Mouse (Mus musculus) small intestine, adult 2 months (tissue): ENCODE results near the gene Itih3. TPM values are rescaled to one million over a fixed set of nuclear protein-coding genes. Genes with fewer than 3 reads are reported as not detected.

ENCODE experiments used
- H3K27ac ChIP-seq: fragments of 200-500 bp; 2 replicates; pipeline ENCODE4 v1.5.1; 2012; ENCODE audit warnings: low read depth, low read length, control low read depth, inconsistent platforms; ENCODE audit not compliant: insufficient read depth
- H3K27me3 ChIP-seq: fragments of 200-500 bp; 2 replicates; pipeline ENCODE4 v1.6.1; 2012; ENCODE audit warnings: mild to moderate bottlenecking, moderate library complexity, low read length, inconsistent platforms; ENCODE audit not compliant: control insufficient read depth, insufficient read depth
- H3K36me3 ChIP-seq: fragments of 200-500 bp; 2 replicates; pipeline ENCODE4 v1.6.1; 2012; ENCODE audit warnings: mild to moderate bottlenecking, low read length, control low read depth, inconsistent platforms; ENCODE audit not compliant: control insufficient read depth, insufficient read depth
- H3K4me1 ChIP-seq: fragments of 200-500 bp; 2 replicates; pipeline ENCODE4 v1.6.1; 2012; ENCODE audit warnings: low read length, inconsistent platforms, mixed read lengths; ENCODE audit not compliant: control insufficient read depth, insufficient read depth, insufficient read length
- H3K4me3 ChIP-seq: fragments of 200-500 bp; 2 replicates; pipeline ENCODE4 v1.5.1; 2012; ENCODE audit warnings: low read depth, mild to moderate bottlenecking, control low read depth, inconsistent platforms, low read length, moderate library complexity
- CTCF ChIP-seq: fragments of 200-500 bp; IDR thresholded peaks from 2 replicates; pipeline ENCODE4 v1.5.1; 2012; ENCODE audit warnings: low read depth, mild to moderate bottlenecking, control low read depth, inconsistent platforms, low read length, moderate library complexity, mixed read lengths; ENCODE audit not compliant: insufficient replicate concordance, insufficient read length; ENCODE audit errors: extremely low read depth
- POLR2A ChIP-seq: fragments of 200-500 bp; IDR thresholded peaks from 2 replicates; pipeline ENCODE4 v1.6.1; 2012; ENCODE audit warnings: low read depth, mild to moderate bottlenecking, control low read depth, inconsistent platforms, low read length, moderate library complexity
- WGBS: fragments of 180-500 bp; shearing (Covaris S2); methylation state at CpG from one replicate; pipeline ENCODE4 v1.1.7; 2018; 5-methylcytosine and 5-hydroxymethylcytosine counted together
- polyA plus RNA-seq: library from polyadenylated mRNA; depleted of rRNA; stranded (reverse); fragments of >200 nt; gene quantifications from 2 replicates; pipeline ENCODE4 v1.2.3, GENCODE M21; 2012

Gene Itih3
- polyA plus RNA-seq, 1 experiment = 0.49 TPM

- 85% methylated on average over 18 of the region's 18 CpGs for WGBS
- no peak overlapping the region for H3K4me3 ChIP-seq
- H3K27ac ChIP-seq = no peak overlapping the region
- H3K36me3 ChIP-seq = peaks cover 9% of the 10 kb centered on the region; the same call in 1 of the 2 replicates
- peaks cover 5% of the 10 kb centered on the region for H3K4me1 ChIP-seq
- TF ChIP-seq POLR2A (no peak), CTCF (no peak)
- no peaks in the 10 kb centered on the region for H3K27me3 ChIP-seq
These were observed 49.4 kb downstream of the Itih3 start for GRCm38 (mm10) chr14:30874095-30874700.

- H3K36me3 ChIP-seq = peaks cover 9% of the 10 kb centered on the region
- WGBS = 83% methylated on average over 25 of the region's 25 CpGs
- H3K27me3 ChIP-seq = no peaks in the 10 kb centered on the region
- no peak for TF ChIP-seq POLR2A
- no peak for TF ChIP-seq CTCF
- H3K4me1 ChIP-seq = no peaks in the 10 kb centered on the region; the same call in none of the 2 replicates
- peak overlapping the region; percentile 75 for H3K27ac ChIP-seq
- H3K4me3 ChIP-seq = no peak overlapping the region
These were observed 53.1 kb downstream of the Itih3 start for GRCm38 (mm10) chr14:30870206-30871147.

GRCm38 (mm10) chr14:30869391-30869801 is 54.2 kb downstream of the Itih3 start:
- TF ChIP-seq POLR2A = no peak
- TF ChIP-seq CTCF = no peak
- no peak overlapping the region for H3K27ac ChIP-seq
- H3K4me1 ChIP-seq = no peaks in the 10 kb centered on the region; the same call in 1 of the 2 replicates
- peaks cover 8% of the 10 kb centered on the region for H3K36me3 ChIP-seq
- WGBS = 88% methylated on average over 8 of the region's 8 CpGs
- H3K4me3 ChIP-seq = no peak overlapping the region
- H3K27me3 ChIP-seq = no peaks in the 10 kb centered on the region

- Histone ChIP-seq H3K27me3 (no peaks in the 10 kb centered on the region), H3K27ac (no peak overlapping the region), H3K36me3 (peaks cover 4% of the 10 kb centered on the region), H3K4me3 (no peak overlapping the region), H3K4me1 (no peaks in the 10 kb centered on the region; the same call in 1 of the 2 replicates)
- WGBS = 88% methylated on average over 10 of the region's 10 CpGs
- TF ChIP-seq CTCF (no peak), POLR2A (no peak)
These were observed 54.7 kb downstream of the Itih3 start for GRCm38 (mm10) chr14:30868826-30869225.

GRCm38 (mm10) chr14:30867042-30867441 is 56.5 kb downstream of the Itih3 start:
- no peak overlapping the region for H3K27ac ChIP-seq
- no peaks in the 10 kb centered on the region; the same call in none of the 2 replicates for H3K36me3 ChIP-seq
- H3K4me1 ChIP-seq = no peaks in the 10 kb centered on the region; the same call in 1 of the 2 replicates
- no peaks in the 10 kb centered on the region for H3K27me3 ChIP-seq
- TF ChIP-seq CTCF (peak; percentile 76; the same call in 1 of the 2 replicates), POLR2A (no peak)
- H3K4me3 ChIP-seq = no peak overlapping the region
- WGBS = 26% methylated on average over 5 of the region's 5 CpGs

- Histone ChIP-seq H3K4me1 (peaks cover 8% of the 10 kb centered on the region), H3K4me3 (no peak overlapping the region), H3K27me3 (no peaks in the 10 kb centered on the region), H3K27ac (no peak overlapping the region), H3K36me3 (no peaks in the 10 kb centered on the region; the same call in none of the 2 replicates)
- 79% methylated on average over 3 of the region's 3 CpGs for WGBS
- TF ChIP-seq CTCF (no peak), POLR2A (no peak)
These were observed 58.2 kb downstream of the Itih3 start for GRCm38 (mm10) chr14:30865311-30865710.

- no peak overlapping the region for H3K27ac ChIP-seq
- 64% methylated on average over 9 of the region's 9 CpGs for WGBS
- no peaks in the 10 kb centered on the region for H3K36me3 ChIP-seq
- H3K27me3 ChIP-seq = no peaks in the 10 kb centered on the region
- H3K4me3 ChIP-seq = no peak overlapping the region
- H3K4me1 ChIP-seq = peaks cover 8% of the 10 kb centered on the region
- TF ChIP-seq POLR2A (no peak), CTCF (no peak)
These were observed 61.2 kb downstream of the Itih3 start for GRCm38 (mm10) chr14:30862368-30862767.
